Mouse (Mus musculus) testis, postnatal 10 days (tissue): ENCODE data around the gene Slc4a1.

Source experiments
- DNase-seq: peaks from one replicate; pipeline ENCODE4 v3.0.0; 2021; ENCODE audit warnings: low spot score

Gene Slc4a1

DNA sequence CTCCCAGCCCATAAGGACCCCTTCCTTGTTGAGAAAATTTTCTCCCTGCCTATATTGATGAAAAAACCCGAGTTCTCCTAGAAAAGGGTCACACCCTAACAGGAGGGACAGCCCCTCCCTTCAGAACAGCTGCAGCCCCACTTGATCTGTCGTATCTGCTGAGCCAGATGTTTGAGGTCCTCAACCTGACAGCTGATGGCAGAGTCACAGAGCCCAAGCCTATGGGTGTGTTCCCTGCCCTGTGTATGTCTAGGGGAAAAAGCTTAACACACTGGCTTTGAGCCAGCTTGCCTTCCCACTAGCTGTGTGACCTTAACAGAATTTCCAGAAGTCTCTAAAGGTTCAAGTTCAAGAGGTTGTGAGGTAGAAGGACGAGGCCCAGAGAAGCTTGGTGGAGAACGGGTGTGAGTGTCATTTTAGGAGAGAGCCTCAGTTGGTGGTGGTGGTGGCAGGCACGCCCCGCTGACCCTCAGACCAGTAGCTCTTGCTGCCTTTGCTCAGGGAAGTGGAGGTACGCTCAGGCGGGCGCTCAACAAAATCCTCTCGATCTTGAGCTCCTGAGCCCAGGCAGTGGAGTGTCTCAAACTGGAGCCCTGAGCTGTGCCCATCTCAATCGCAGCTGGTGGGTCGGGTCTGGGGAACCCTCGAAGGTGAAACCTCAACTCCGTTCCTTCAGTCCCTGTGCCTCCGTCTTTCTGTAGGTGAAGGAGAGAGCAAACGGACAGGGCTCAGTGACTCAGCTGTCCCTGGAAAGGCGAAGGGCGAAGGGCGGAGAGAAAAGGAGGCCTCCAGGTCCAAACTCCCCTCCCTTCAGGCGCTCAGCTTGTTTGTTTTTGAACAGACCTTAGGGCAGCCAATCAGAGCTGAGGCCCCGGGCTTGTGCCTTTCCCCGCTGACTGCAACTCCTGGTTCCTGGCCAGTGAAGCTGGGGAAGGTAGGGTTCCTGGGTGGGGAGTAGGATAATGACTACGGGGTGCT, 9.5 kb upstream of the Slc4a1 start:
- peak; percentile 45 for DNase-seq

DNA sequence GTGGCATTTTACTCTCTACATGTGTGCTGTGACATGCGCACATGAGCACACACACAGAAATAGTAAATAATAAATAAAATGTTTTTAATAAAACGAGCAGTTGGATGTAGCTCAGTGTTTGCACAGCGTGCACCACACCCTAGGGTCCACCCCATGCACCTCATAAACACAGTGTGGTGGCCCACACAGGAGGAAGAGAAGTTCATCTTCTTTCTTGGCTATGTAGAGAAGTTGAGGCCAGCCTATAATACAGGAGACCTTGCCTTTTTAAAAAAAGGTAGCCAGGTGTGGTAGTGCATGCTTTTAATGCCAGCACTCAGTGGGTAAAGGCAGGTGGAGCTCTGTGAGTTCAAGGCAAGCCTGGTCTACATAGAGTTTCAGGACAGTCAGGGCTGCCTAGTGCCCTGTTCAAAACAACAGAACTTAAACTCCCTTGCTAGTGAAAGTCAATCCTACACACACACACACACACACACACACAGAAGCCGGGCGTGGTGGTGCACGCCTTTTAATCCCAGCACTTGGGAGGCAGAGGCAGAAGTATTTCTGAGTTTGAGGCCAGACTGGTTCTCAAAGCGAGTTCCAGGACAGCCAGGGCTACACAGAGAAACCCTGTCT, 8.2 kb upstream of the Slc4a1 start:
- no peak for DNase-seq

- no peak for DNase-seq
Measured at GRCm38 (mm10) chr11:102373646-102374045, 7.6 kb upstream of the Slc4a1 start.

GRCm38 (mm10) chr11:102372936-102373335, 6.9 kb upstream of the Slc4a1 start:
- no peak for DNase-seq

GRCm38 (mm10) chr11:102371926-102372685, 6.1 kb upstream of the Slc4a1 start:
- DNase-seq, result no peak

GRCm38 (mm10) chr11:102370285-102370684, 4.3 kb upstream of the Slc4a1 start:
- no peak for DNase-seq

- DNase-seq, result no peak
Measured at GRCm38 (mm10) chr11:102369263-102369662, 3.3 kb upstream of the Slc4a1 start.

- no peak for DNase-seq
Measured at GRCm38 (mm10) chr11:102368347-102368746, 2.3 kb upstream of the Slc4a1 start.

DNA sequence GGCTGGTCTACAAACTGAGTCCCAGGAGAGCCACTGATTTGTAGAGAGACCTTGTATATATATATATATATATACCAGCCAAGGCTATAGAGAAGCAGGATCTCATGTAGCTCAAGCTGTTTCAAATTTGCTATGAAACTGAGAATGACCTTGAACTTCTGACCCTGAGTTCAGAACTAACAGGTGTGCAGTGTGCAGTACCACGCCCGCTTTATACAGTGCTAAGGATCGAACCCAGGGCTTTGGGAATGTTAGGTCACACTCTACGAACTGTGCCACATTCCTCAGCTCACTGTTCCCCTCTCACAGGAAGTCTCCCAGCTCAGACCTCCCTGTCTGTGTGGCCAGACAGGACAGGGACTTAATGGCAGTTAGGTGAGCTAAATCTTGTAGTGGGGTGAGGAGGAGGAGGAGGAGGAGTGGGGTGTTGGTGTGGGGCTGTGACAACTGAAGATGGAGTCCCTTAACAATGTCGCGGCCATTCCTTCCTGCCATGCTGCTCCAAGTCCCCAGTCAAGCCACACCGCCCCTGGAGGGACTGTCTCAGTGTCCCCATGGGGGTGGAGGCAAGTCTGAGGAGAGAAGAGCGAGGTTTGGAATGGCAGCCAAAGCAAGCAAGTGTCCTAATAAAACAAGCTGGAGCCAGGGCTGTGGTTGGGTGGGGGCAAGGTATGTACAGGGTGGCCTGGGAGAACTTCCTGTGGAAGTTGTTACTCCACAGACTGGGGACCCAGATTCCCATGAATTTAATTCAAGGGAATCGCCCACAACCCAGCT, 1.7 kb upstream of the Slc4a1 start:
- no peak for DNase-seq

GRCm38 (mm10) chr11:102365699-102366098, 304 bp downstream of the Slc4a1 start:
- DNase-seq, result no peak

GRCm38 (mm10) chr11:102364570-102365371, 1.2 kb downstream of the Slc4a1 start:
- DNase-seq, result no peak

- no peak for DNase-seq
Measured at GRCm38 (mm10) chr11:102363623-102364022, 2.4 kb downstream of the Slc4a1 start.

- no peak for DNase-seq
Measured at GRCm38 (mm10) chr11:102361776-102362495, 4.1 kb downstream of the Slc4a1 start.

DNA sequence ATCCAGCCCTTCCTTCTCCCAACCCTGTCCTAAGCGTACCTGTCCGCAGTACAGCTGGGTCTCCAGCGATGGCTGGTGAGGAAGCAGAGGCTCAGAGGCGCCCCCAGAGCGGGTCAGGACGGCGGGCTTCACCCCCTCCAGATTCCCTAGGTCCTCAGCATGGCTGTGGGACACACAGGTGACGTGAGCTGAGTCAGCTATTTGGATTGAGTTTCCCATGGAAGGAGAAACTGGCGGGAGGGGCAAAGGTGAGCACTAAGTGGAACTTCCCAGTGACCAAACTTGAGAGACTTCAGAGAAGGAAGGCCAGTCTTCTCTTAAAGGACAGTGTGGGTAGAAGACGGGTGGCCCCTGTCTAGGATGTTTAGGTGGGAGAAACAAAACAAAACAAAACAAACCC, 7.6 kb downstream of the Slc4a1 start:
- no peak for DNase-seq

DNA sequence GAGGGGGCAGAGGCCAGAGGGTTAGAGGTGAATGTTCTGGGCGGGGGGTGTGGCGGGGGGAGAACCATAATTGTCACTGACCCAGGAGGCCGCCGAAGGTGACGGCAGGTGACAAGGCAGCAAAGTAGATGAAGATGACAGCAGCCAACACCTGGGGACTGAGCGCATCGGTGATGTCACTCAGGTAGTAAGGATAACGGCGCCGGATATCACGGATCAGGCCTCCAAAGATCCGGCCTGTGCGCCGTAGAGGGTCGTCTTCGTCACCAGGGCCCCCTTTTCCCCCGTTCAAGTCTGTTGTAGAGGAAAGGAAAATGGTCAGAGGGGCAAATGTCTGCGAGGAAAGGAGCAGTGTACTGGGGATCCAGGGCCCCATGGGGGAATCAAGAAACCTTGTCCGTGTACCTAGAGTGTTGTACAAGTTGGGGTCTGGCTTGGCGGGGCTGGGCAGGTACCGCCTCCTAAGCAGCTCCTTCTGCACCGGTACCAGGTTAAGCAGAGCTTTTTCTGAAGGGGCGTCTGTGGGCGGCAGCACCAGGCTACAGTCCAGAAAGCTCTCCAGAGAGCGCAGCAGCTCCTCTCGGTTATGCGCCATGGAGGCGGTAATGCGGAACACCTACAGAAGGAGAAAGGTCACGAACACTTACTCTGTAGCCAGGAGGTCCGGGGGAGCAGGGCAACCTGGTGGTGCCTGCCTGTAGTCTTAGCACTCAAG, 9.2 kb downstream of the Slc4a1 start:
- DNase-seq, result no peak

DNA sequence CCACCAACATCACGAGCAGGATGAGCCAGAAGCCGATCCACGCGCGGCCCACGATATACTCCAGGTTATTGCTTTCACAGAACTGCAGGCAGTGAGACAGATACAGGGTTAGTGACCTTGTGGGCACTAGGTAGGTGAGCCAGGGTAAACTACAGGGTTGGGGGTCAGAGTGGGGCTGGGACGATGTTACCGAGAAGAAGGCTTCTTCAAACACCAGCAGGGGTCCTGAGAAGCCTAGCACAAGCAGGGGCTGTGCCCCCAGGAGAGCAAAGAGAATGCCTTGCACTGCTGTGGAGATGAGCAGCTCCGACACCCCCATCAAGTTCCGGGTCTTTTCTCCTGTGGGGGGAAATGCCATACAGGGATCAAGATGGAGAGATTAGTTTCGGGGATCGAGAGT, 9.8 kb downstream of the Slc4a1 start:
- DNase-seq, result no peak

- no peak for DNase-seq
Measured at GRCm38 (mm10) chr11:102355501-102355900, 10.5 kb downstream of the Slc4a1 start.

GRCm38 (mm10) chr11:102353021-102353431, 13.0 kb downstream of the Slc4a1 start:
- no peak for DNase-seq

- no peak for DNase-seq
Measured at GRCm38 (mm10) chr11:102352378-102352777, 13.6 kb downstream of the Slc4a1 start.
